Mouse (Mus musculus) kidney, adult 2 months (tissue): ENCODE data around the gene Trim46. TPM values are rescaled to one million over a fixed set of nuclear protein-coding genes. Genes with fewer than 3 reads are reported as not detected.

Experiments used
- DNase-seq: peaks from one replicate; pipeline ENCODE4 v3.0.0; 2021
- H3K27ac ChIP-seq: fragments of 200-500 bp; 2 replicates; pipeline ENCODE4 v1.5.1; 2012; ENCODE audit warnings: low read depth, low read length, control low read depth, inconsistent platforms; ENCODE audit not compliant: insufficient read depth
- H3K27me3 ChIP-seq: fragments of 200-500 bp; replicated peaks from 2 replicates; pipeline ENCODE4 v1.6.1; 2012; ENCODE audit warnings: mild to moderate bottlenecking, moderate library complexity, low read length, inconsistent platforms; ENCODE audit not compliant: control insufficient read depth, insufficient read depth
- H3K36me3 ChIP-seq: fragments of 200-500 bp; 2 replicates; pipeline ENCODE4 v1.6.1; 2012; ENCODE audit warnings: mild to moderate bottlenecking, moderate library complexity, low read length, inconsistent platforms; ENCODE audit not compliant: control insufficient read depth, insufficient read depth
- H3K4me1 ChIP-seq: fragments of 200-500 bp; 2 replicates; pipeline ENCODE4 v1.6.1; 2011; ENCODE audit warnings: low read length; ENCODE audit not compliant: control insufficient read depth, insufficient read depth
- H3K4me3 ChIP-seq: fragments of 200-500 bp; 2 replicates; pipeline ENCODE4 v1.5.1; 2011; ENCODE audit warnings: mild to moderate bottlenecking, low read depth, low read length, control low read depth; ENCODE audit not compliant: insufficient read depth
- CTCF ChIP-seq: fragments of 200-500 bp; conservative IDR thresholded peaks from 2 replicates; pipeline ENCODE4 v1.5.1; 2011; ENCODE audit warnings: low read depth, mild to moderate bottlenecking, control low read depth, low read length, moderate library complexity, mixed read lengths; ENCODE audit not compliant: insufficient read depth, insufficient read length
- POLR2A ChIP-seq: fragments of 200-500 bp; IDR thresholded peaks from one replicate; pipeline ENCODE4 v1.6.1; 2011; ENCODE audit warnings: low read depth, low read length, control low read depth
- WGBS: fragments of 180-500 bp; shearing (Covaris S2); methylation state at CpG from one replicate; pipeline ENCODE4 v1.1.7; 2018; 5-methylcytosine and 5-hydroxymethylcytosine counted together
- polyA plus RNA-seq: library from polyadenylated mRNA; depleted of rRNA; stranded (reverse); fragments of >200 nt; gene quantifications from 2 replicates; pipeline ENCODE4 v1.2.3, GENCODE M21; 2012; rRNA removed

Gene Trim46
- polyA plus RNA-seq, 1 experiment, result 9.1 TPM

DNA sequence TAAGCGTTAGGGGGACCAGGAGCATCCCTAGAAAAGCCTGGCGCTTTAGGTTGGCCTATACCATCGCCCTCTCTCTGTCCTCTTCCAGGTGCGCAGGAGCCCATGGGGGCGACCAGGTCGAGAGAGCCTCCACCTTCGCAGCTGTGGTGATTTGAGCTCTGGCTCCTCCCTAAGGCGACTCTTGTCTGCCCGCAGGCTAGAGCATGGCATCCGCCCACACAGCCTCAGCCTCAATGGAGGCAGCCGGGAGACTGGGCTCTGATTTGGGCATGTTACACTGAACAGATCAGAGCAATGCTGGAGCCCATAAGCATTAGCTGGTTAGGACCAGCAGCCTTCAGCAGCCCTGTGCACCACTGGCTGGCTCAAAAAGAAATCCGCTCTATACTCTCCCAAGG lies 57.6 kb downstream of the Trim46 start:
- no peak overlapping the region for H3K4me3 ChIP-seq

DNA sequence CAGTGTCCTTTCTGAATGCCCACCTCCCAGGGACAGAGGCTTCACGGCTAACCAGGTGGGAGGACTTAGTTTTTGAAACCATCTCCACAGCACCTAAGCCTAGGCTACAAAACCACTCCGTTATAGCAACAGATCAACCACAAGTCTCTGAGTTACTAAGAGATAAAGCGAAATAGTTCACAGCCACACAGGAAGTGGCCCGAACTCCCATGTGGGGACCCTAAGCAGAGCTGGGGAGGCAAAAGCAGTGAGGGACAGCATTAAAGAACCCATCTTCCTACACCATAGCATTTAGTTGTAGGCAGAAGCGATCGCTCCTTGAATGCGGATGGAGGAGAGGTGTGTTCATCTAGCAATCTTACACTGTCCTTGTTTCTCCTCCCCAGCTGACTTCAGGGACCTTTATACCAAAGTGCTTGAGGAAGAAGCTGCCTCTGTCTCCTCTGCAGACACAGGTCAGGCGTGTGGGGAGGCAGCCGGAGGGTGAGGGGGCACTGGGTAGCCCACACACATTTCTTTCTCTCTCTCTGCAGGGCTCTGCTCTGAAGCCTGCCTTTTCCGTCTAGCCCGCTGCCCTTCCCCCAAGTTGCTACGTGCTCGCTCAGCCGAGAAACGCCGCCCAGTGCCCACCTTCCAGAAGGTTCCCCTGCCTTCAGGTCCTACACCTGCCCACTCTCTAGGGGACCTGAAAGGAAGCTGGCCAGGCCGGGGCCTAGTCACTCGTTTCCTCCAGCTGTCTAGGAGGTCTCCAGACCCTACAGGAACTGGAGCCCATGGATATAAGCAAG lies 58.2 kb downstream of the Trim46 start:
- Histone ChIP-seq H3K36me3 (no peaks in the 10 kb centered on the region), H3K27ac (no peak overlapping the region), H3K4me3 (no peak overlapping the region), H3K27me3 (no peaks in the 10 kb centered on the region), H3K4me1 (no peaks in the 10 kb centered on the region)
- 77% methylated on average over 18 of the region's 18 CpGs for WGBS
- no peak for TF ChIP-seq POLR2A
- no peak for TF ChIP-seq CTCF
- DNase-seq, result no peak

More for the DNA sequence above, 57.6 kb downstream of the Trim46 start:
- no peak for DNase-seq
- no peaks in the 10 kb centered on the region for H3K27me3 ChIP-seq
- no peaks in the 10 kb centered on the region for H3K36me3 ChIP-seq
- TF ChIP-seq CTCF (no peak), POLR2A (no peak)
- no peaks in the 10 kb centered on the region for H3K4me1 ChIP-seq
- WGBS, result 58% methylated on average over 12 of the region's 12 CpGs
- no peak overlapping the region for H3K27ac ChIP-seq

- no peak overlapping the region for H3K27ac ChIP-seq
- DNase-seq, result no peak
- H3K4me1 ChIP-seq, result no peaks in the 10 kb centered on the region
- no peaks in the 10 kb centered on the region for H3K27me3 ChIP-seq
- 56% methylated on average over 23 of the region's 23 CpGs for WGBS
- TF ChIP-seq CTCF, result no peak
- TF ChIP-seq POLR2A, result no peak
- no peaks in the 10 kb centered on the region for H3K36me3 ChIP-seq
- no peak overlapping the region for H3K4me3 ChIP-seq
These were observed 58.9 kb downstream of the Trim46 start for GRCm38 (mm10) chr3:89187197-89187596.

Other genes with a start within 250 kb of the Trim46 start
- 33.6 and 34.5 TPM in 2 replicates for gene Rusc1, start 153.0 kb downstream of the Trim46 start, polyA plus RNA-seq
- gene Gm43738, start 145.2 kb downstream of the Trim46 start, polyA plus RNA-seq, result not detected in 2 replicates
- 40.3 and 54.9 TPM in 2 replicates for gene Fdps, start 144.3 kb downstream of the Trim46 start, polyA plus RNA-seq
- 79.3 and 96.0 TPM in 2 replicates for gene Pklr, start 110.2 kb downstream of the Trim46 start, polyA plus RNA-seq
- 1.1 and 1.4 TPM in 2 replicates for gene Hcn3, start 86.1 kb downstream of the Trim46 start, polyA plus RNA-seq
- 37.8 and 40.2 TPM in 2 replicates for gene Clk2, start 81.5 kb downstream of the Trim46 start, polyA plus RNA-seq
- 138 and 141 TPM in 2 replicates for gene Scamp3, start 68.8 kb downstream of the Trim46 start, polyA plus RNA-seq
- gene Fam189b, start 63.2 kb downstream of the Trim46 start, polyA plus RNA-seq, result 18.3 and 18.4 TPM in 2 replicates
- 61.6 and 65.3 TPM in 2 replicates for gene Gba, start 43.4 kb downstream of the Trim46 start, polyA plus RNA-seq
- gene Thbs3, start 31.1 kb downstream of the Trim46 start, polyA plus RNA-seq, result 5.0 and 7.9 TPM in 2 replicates
- 257 and 283 TPM in 2 replicates for gene Mtx1, start 19.2 kb downstream of the Trim46 start, polyA plus RNA-seq
- gene Muc1, start 17.3 kb downstream of the Trim46 start, polyA plus RNA-seq, result 45.9 and 53.8 TPM in 2 replicates
- 142 and 173 TPM in 2 replicates for gene Krtcap2, start 343 bp downstream of the Trim46 start, polyA plus RNA-seq
- gene Dpm3, start 13.0 kb upstream of the Trim46 start, polyA plus RNA-seq, result 431 and 562 TPM in 2 replicates
- gene Slc50a1, start 24.3 kb upstream of the Trim46 start, polyA plus RNA-seq, result 109 and 110 TPM in 2 replicates
- 54.1 and 59.2 TPM in 2 replicates for gene Efna1, start 34.8 kb upstream of the Trim46 start, polyA plus RNA-seq
- 2.4 and 4.2 TPM in 2 replicates for gene Efna3, start 76.7 kb upstream of the Trim46 start, polyA plus RNA-seq
- 8.2 and 10.4 TPM in 2 replicates for gene Efna4, start 91.7 kb upstream of the Trim46 start, polyA plus RNA-seq
- 95.1 and 111 TPM in 2 replicates for gene Adam15, start 103.7 kb upstream of the Trim46 start, polyA plus RNA-seq
- gene Dcst2, start 115.7 kb upstream of the Trim46 start, polyA plus RNA-seq, result 0.38 and 0.41 TPM in 2 replicates
- gene Dcst1, start 118.9 kb upstream of the Trim46 start, polyA plus RNA-seq, result 1.8 and 2.2 TPM in 2 replicates
- 54.3 and 58.8 TPM in 2 replicates for gene Zbtb7b, start 148.5 kb upstream of the Trim46 start, polyA plus RNA-seq
- gene Lenep, start 156.5 kb upstream of the Trim46 start, polyA plus RNA-seq, result 0.15 TPM in 1 of 2 replicates, not detected in the other
- 54.6 and 56.7 TPM in 2 replicates for gene Flad1, start 165.6 kb upstream of the Trim46 start, polyA plus RNA-seq
- gene Cks1b, start 172.1 kb upstream of the Trim46 start, polyA plus RNA-seq, result 6.8 and 7.3 TPM in 2 replicates
- 53.2 and 57.2 TPM in 2 replicates for gene Shc1, start 172.1 kb upstream of the Trim46 start, polyA plus RNA-seq
- 26.2 and 45.6 TPM in 2 replicates for gene Pygo2, start 183.9 kb upstream of the Trim46 start, polyA plus RNA-seq
- 60.5 and 61.3 TPM in 2 replicates for gene Pbxip1, start 190.4 kb upstream of the Trim46 start, polyA plus RNA-seq
- 20.6 and 27.2 TPM in 2 replicates for gene Pmvk, start 208.2 kb upstream of the Trim46 start, polyA plus RNA-seq